Mouse (Mus musculus) megakaryocyte, embryonic 14.5 days (primary cell): Measurements from ENCODE around the gene Ces1d. TPM values are rescaled to one million over a fixed set of nuclear protein-coding genes. Genes with fewer than 3 reads are reported as not detected.

Experiments
- H3K27me3 ChIP-seq: replicated peaks from 2 replicates; pipeline ENCODE3; 2012; ENCODE audit warnings: inconsistent platforms
- H3K36me3 ChIP-seq: replicated peaks from 2 replicates; pipeline ENCODE3; 2012; ENCODE audit warnings: low read length, inconsistent platforms, mixed read lengths
- H3K4me1 ChIP-seq: 2 replicates; pipeline ENCODE4 v1.6.1; 2012; ENCODE audit warnings: inconsistent platforms
- H3K4me3 ChIP-seq: replicated peaks from 2 replicates; pipeline ENCODE3; 2012; ENCODE audit warnings: moderate library complexity, mild to moderate bottlenecking, inconsistent platforms
- H3K9me3 ChIP-seq: 2 replicates; pipeline ENCODE4 v1.6.1; 2012; ENCODE audit warnings: inconsistent platforms
- FLI1 ChIP-seq: IDR thresholded peaks from 2 replicates; pipeline ENCODE4 v1.6.1; 2012; ENCODE audit warnings: low read length, inconsistent platforms, mixed read lengths
- GATA1 ChIP-seq: IDR thresholded peaks from 3 replicates; pipeline ENCODE4 v1.6.1; 2012; ENCODE audit warnings: mixed read lengths, low read length, inconsistent platforms, borderline replicate concordance
- polyA plus RNA-seq: library from polyadenylated mRNA; stranded (reverse); fragments of >175 nt; gene quantifications from 2 replicates; pipeline ENCODE4 v1.2.3, GENCODE M21; 2012; ENCODE audit warnings: low replicate concordance; ENCODE audit not compliant: insufficient read depth

Ces1d gene
- polyA plus RNA-seq, 1 experiment = not detected

DNA sequence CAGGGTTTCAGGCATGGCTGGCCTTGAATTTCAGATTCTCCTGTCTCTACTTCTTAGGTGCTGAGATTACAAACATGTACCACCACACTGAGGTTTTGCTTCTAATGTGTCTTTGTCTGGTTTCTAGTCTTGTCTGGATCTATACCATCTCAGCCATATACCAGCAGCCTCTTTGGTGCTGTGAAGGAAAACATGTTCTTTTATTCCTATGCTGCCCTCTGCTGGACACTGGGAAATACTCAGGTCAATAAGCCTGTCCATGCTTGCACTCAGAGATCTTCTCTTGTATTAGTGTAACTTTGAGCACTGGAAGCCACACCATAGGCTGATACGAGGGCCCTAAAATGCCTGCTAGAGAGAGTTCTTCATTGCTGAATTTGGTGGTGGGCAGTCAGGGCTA, 56.9 kb downstream of the Ces1d start:
- Histone ChIP-seq H3K4me1 (no peaks in the 10 kb centered on the region), H3K4me3 (no peak overlapping the region), H3K9me3 (no peaks in the 10 kb centered on the region), H3K36me3 (no peaks in the 10 kb centered on the region), H3K27me3 (no peaks in the 10 kb centered on the region)
- no peak for TF ChIP-seq FLI1
- no peak for TF ChIP-seq GATA1

- no peaks in the 10 kb centered on the region for H3K27me3 ChIP-seq
- H3K4me1 ChIP-seq = no peaks in the 10 kb centered on the region
- no peak overlapping the region for H3K4me3 ChIP-seq
- no peaks in the 10 kb centered on the region for H3K36me3 ChIP-seq
- no peaks in the 10 kb centered on the region for H3K9me3 ChIP-seq
- no peak for TF ChIP-seq FLI1
- no peak for TF ChIP-seq GATA1
These were observed 65.4 kb downstream of the Ces1d start for GRCm38 (mm10) chr8:93132196-93132595.

DNA sequence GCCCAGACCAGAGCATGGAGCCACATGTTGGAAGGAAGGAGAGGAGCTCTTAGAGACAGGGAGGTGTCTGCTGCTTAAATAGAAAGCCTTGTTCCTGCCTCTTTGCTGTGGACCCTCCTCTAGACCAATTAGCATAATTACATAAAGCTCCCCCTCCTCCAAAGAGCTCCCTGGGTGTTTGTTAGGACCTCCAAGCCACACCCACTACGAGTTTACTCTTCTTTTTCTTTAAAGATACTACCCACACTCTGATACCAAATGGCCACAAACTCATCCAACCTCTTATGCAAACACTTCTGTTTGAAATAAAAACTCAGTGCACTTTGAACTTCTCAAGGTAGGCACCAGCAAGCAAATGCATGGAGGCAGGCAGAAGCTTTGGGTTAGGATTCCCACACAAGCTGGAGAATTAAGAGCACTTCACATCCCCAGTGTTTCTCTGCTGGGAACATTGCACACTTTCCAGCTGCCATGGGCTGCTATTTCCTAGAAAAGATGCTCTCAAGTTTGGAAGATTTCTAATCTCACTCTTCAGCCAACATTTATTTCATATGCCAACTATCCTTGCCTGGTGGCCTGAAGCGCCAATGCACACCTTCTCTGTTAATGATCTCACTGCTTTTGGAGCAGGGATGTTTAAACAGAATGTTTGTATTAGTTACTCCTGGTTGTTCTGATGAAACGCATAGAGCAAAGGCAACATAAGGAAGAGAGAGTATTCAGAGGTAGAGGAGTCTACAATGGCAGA, 66.2 kb downstream of the Ces1d start, which contains the start of gene Ces1c:
Gene Ces1c (minus strand): TSS at position 51 of the 748 bp plus-strand sequence.
- Histone ChIP-seq H3K9me3 (no peaks in the 10 kb centered on the region), H3K4me3 (no peak within 1 kb of the TSS), H3K36me3 (no peaks in the 10 kb centered on the region), H3K27me3 (no peaks in the 10 kb centered on the region), H3K4me1 (no peaks in the 10 kb centered on the region)
- TF ChIP-seq FLI1 = no peak
- no peak for TF ChIP-seq GATA1

DNA sequence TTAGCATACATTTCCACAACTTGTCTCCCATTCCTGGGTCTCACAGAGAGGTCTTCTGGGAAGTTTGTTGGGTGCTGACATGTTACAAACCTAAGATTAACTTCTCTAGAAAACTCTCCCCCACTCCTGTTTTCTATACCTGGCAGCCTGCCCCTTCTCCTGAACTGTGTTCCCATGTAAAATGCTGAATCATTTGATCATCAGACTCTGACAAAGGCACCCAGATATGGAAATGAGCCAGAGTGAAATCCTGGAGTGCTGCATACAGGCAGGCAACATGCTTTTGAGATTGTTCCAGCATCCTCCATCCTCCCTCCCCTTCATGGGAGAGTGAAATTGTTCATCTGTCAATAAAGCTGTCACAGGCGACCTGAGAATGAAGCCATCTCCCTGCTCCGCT, 71.2 kb downstream of the Ces1d start:
- Histone ChIP-seq H3K9me3 (no peaks in the 10 kb centered on the region), H3K27me3 (no peaks in the 10 kb centered on the region)
- TF ChIP-seq FLI1 (no peak), GATA1 (no peak)

DNA sequence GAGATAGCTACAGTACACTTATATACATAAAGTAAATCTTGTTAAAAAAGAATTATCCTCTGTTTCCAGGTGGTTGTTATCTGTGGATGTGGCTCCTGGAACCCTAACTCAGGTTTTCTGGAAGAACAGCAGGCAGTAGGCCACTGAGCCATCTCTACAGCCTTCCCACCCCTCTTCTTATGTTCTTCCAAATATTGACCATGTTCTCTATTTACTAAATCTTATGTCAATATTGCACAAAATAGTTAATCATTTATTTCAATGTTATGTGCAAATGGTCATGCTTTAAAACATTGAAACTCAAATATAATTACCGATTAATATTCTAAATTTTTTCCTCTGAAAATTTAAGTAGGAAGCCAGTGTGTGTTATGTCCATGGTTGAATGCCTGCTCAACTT, 75.6 kb downstream of the Ces1d start:
- Histone ChIP-seq H3K4me1 (no peaks in the 10 kb centered on the region), H3K4me3 (no peak overlapping the region), H3K9me3 (no peaks in the 10 kb centered on the region), H3K36me3 (no peaks in the 10 kb centered on the region), H3K27me3 (no peaks in the 10 kb centered on the region)
- TF ChIP-seq GATA1 = no peak
- TF ChIP-seq FLI1 = no peak

More for the DNA sequence above, 71.2 kb downstream of the Ces1d start:
- no peaks in the 10 kb centered on the region for H3K4me1 ChIP-seq
- H3K36me3 ChIP-seq = no peaks in the 10 kb centered on the region
- H3K4me3 ChIP-seq = no peak overlapping the region

Other genes starting within 250 kb of the Ces1d start
- gene Slc6a2, start 237.8 kb downstream of the Ces1d start, polyA plus RNA-seq = 0.07 TPM in 1 of 2 replicates, not detected in the other
- gene Ces1a, start 149.6 kb downstream of the Ces1d start, polyA plus RNA-seq = not detected in 2 replicates
- gene Ces1b, start 117.8 kb downstream of the Ces1d start, polyA plus RNA-seq = not detected in 2 replicates
- not detected in 2 replicates for gene Ces1c, start 66.6 kb downstream of the Ces1d start, polyA plus RNA-seq
- gene Ces1e, start 31.8 kb upstream of the Ces1d start, polyA plus RNA-seq = not detected in 2 replicates
- gene Ces1f, start 81.9 kb upstream of the Ces1d start, polyA plus RNA-seq = not detected in 2 replicates
- not detected in 2 replicates for gene Ces1g, start 139.5 kb upstream of the Ces1d start, polyA plus RNA-seq
- not detected in 2 replicates for gene Ces1h, start 181.9 kb upstream of the Ces1d start, polyA plus RNA-seq